Mouse (Mus musculus): ENCODE measurements around the gene C2cd4c. TPM values are rescaled to one million over a fixed set of nuclear protein-coding genes. Genes with fewer than 3 reads are reported as not detected.

C2cd4c gene
- polyA plus RNA-seq, 1 experiment from 2014 or later: not detected

- WGBS: 75% methylated on average over 4 of the region's 4 CpGs
- no peaks in the 10 kb centered on the region for H3K36me3 ChIP-seq (ENCODE audit: control insufficient read depth, insufficient read depth, low read length)
Observed at GRCm38 (mm10) chr10:79577376-79577775, 36.4 kb downstream of the C2cd4c start.

GRCm38 (mm10) chr10:79575754-79576153 lies 38.1 kb downstream of the C2cd4c start:
- H3K9ac ChIP-seq (ENCODE audit: low read length): no peak overlapping the region
- no peaks in the 10 kb centered on the region for H3K9me3 ChIP-seq (ENCODE audit: control insufficient read depth, low read length)
- H3K4me3 ChIP-seq (ENCODE audit: low read length): no peak overlapping the region
- no peak for ATAC-seq (ENCODE audit: low read depth)
- no peak overlapping the region for H3K27ac ChIP-seq (ENCODE audit: low read length)
- no peaks in the 10 kb centered on the region for H3K27me3 ChIP-seq (ENCODE audit: control insufficient read depth, insufficient read depth, low read depth, low read length)
- H3K4me1 ChIP-seq (replicated peaks; ENCODE audit: control insufficient read depth, insufficient read depth, low read length): no peaks in the 10 kb centered on the region
- H3K36me3 ChIP-seq (ENCODE audit: control insufficient read depth, insufficient read depth, low read length): no peaks in the 10 kb centered on the region
- no peak overlapping the region for H3K4me2 ChIP-seq (ENCODE audit: low read depth, low read length)
- 64% methylated on average over 6 of the region's 6 CpGs for WGBS

More at GRCm38 (mm10) chr10:79577376-79577775, 36.4 kb downstream of the C2cd4c start:
- Histone ChIP-seq H3K4me1 (replicated peaks; ENCODE audit: control insufficient read depth, insufficient read depth, low read length) (no peaks in the 10 kb centered on the region), H3K9ac (ENCODE audit: low read length) (no peak overlapping the region), H3K4me2 (ENCODE audit: low read depth, low read length) (no peak overlapping the region), H3K4me3 (ENCODE audit: low read length) (no peak overlapping the region), H3K27ac (ENCODE audit: low read length) (no peak overlapping the region), H3K9me3 (ENCODE audit: control insufficient read depth, low read length) (no peaks in the 10 kb centered on the region), H3K27me3 (ENCODE audit: control insufficient read depth, insufficient read depth, low read depth, low read length) (no peaks in the 10 kb centered on the region)
- ATAC-seq (ENCODE audit: low read depth): no peak

GRCm38 (mm10) chr10:79574796-79575195 lies 39.0 kb downstream of the C2cd4c start:
- Histone ChIP-seq H3K27ac (ENCODE audit: low read length) (no peak overlapping the region), H3K36me3 (ENCODE audit: control insufficient read depth, insufficient read depth, low read length) (no peaks in the 10 kb centered on the region), H3K4me3 (ENCODE audit: low read length) (no peak overlapping the region), H3K9ac (ENCODE audit: low read length) (no peak overlapping the region), H3K27me3 (ENCODE audit: control insufficient read depth, insufficient read depth, low read depth, low read length) (no peaks in the 10 kb centered on the region), H3K4me1 (replicated peaks; ENCODE audit: control insufficient read depth, insufficient read depth, low read length) (no peaks in the 10 kb centered on the region), H3K4me2 (ENCODE audit: low read depth, low read length) (no peak overlapping the region), H3K9me3 (ENCODE audit: control insufficient read depth, low read length) (no peaks in the 10 kb centered on the region)
- no peak for ATAC-seq (ENCODE audit: low read depth)
- WGBS: 85% methylated on average over 6 of the region's 6 CpGs

GRCm38 (mm10) chr10:79574350-79574749 lies 39.5 kb downstream of the C2cd4c start:
- Histone ChIP-seq H3K27me3 (ENCODE audit: control insufficient read depth, insufficient read depth, low read depth, low read length) (no peaks in the 10 kb centered on the region), H3K27ac (ENCODE audit: low read length) (no peak overlapping the region), H3K9ac (ENCODE audit: low read length) (no peak overlapping the region), H3K36me3 (ENCODE audit: control insufficient read depth, insufficient read depth, low read length) (no peaks in the 10 kb centered on the region), H3K4me3 (ENCODE audit: low read length) (no peak overlapping the region), H3K9me3 (ENCODE audit: control insufficient read depth, low read length) (no peaks in the 10 kb centered on the region), H3K4me1 (replicated peaks; ENCODE audit: control insufficient read depth, insufficient read depth, low read length) (no peaks in the 10 kb centered on the region), H3K4me2 (ENCODE audit: low read depth, low read length) (no peak overlapping the region)
- no peak for ATAC-seq (ENCODE audit: low read depth)
- 71% methylated on average over 8 of the region's 8 CpGs for WGBS

- 78% methylated on average over 6 of the region's 6 CpGs for WGBS
- ATAC-seq (ENCODE audit: low read depth): no peak
- H3K27me3 ChIP-seq (ENCODE audit: control insufficient read depth, insufficient read depth, low read depth, low read length): no peaks in the 10 kb centered on the region
Observed at GRCm38 (mm10) chr10:79573611-79574010, 40.2 kb downstream of the C2cd4c start.

GRCm38 (mm10) chr10:79571314-79571713 lies 42.5 kb downstream of the C2cd4c start:
- H3K27ac ChIP-seq (ENCODE audit: low read length): no peak overlapping the region
- H3K27me3 ChIP-seq (ENCODE audit: control insufficient read depth, insufficient read depth, low read depth, low read length): no peaks in the 10 kb centered on the region
- 90% methylated on average over 2 of the region's 2 CpGs for WGBS

More at GRCm38 (mm10) chr10:79573611-79574010, 40.2 kb downstream of the C2cd4c start:
- H3K4me1 ChIP-seq (replicated peaks; ENCODE audit: control insufficient read depth, insufficient read depth, low read length): no peaks in the 10 kb centered on the region
- no peaks in the 10 kb centered on the region for H3K36me3 ChIP-seq (ENCODE audit: control insufficient read depth, insufficient read depth, low read length)
- no peak overlapping the region for H3K27ac ChIP-seq (ENCODE audit: low read length)
- H3K4me2 ChIP-seq (ENCODE audit: low read depth, low read length): no peak overlapping the region
- no peak overlapping the region for H3K9ac ChIP-seq (ENCODE audit: low read length)
- H3K4me3 ChIP-seq (ENCODE audit: low read length): no peak overlapping the region
- no peaks in the 10 kb centered on the region for H3K9me3 ChIP-seq (ENCODE audit: control insufficient read depth, low read length)

GRCm38 (mm10) chr10:79569921-79570320 lies 43.9 kb downstream of the C2cd4c start:
- no peak overlapping the region for H3K9ac ChIP-seq (ENCODE audit: low read length)
- no peak overlapping the region for H3K4me3 ChIP-seq (ENCODE audit: low read length)
- H3K4me1 ChIP-seq (replicated peaks; ENCODE audit: control insufficient read depth, insufficient read depth, low read length): no peaks in the 10 kb centered on the region
- no peak for ATAC-seq (ENCODE audit: low read depth)
- H3K27ac ChIP-seq (ENCODE audit: low read length): no peak overlapping the region
- H3K36me3 ChIP-seq (ENCODE audit: control insufficient read depth, insufficient read depth, low read length): no peaks in the 10 kb centered on the region
- 88% methylated on average over 5 of the region's 5 CpGs for WGBS
- H3K27me3 ChIP-seq (ENCODE audit: control insufficient read depth, insufficient read depth, low read depth, low read length): no peaks in the 10 kb centered on the region
- no peaks in the 10 kb centered on the region for H3K9me3 ChIP-seq (ENCODE audit: control insufficient read depth, low read length)
- no peak overlapping the region for H3K4me2 ChIP-seq (ENCODE audit: low read depth, low read length)

More at GRCm38 (mm10) chr10:79571314-79571713, 42.5 kb downstream of the C2cd4c start:
- H3K4me2 ChIP-seq (ENCODE audit: low read depth, low read length): no peak overlapping the region
- no peak overlapping the region for H3K9ac ChIP-seq (ENCODE audit: low read length)
- ATAC-seq (ENCODE audit: low read depth): no peak
- no peaks in the 10 kb centered on the region for H3K36me3 ChIP-seq (ENCODE audit: control insufficient read depth, insufficient read depth, low read length)
- H3K4me3 ChIP-seq (ENCODE audit: low read length): no peak overlapping the region
- H3K4me1 ChIP-seq (replicated peaks; ENCODE audit: control insufficient read depth, insufficient read depth, low read length): no peaks in the 10 kb centered on the region
- H3K9me3 ChIP-seq (ENCODE audit: control insufficient read depth, low read length): no peaks in the 10 kb centered on the region

GRCm38 (mm10) chr10:79559716-79560115 lies 54.1 kb downstream of the C2cd4c start:
- Histone ChIP-seq H3K4me3 (ENCODE audit: low read length) (no peak overlapping the region), H3K36me3 (ENCODE audit: control insufficient read depth, insufficient read depth, low read length) (no peaks in the 10 kb centered on the region), H3K4me2 (ENCODE audit: low read depth, low read length) (no peak overlapping the region), H3K27me3 (ENCODE audit: control insufficient read depth, insufficient read depth, low read depth, low read length) (no peaks in the 10 kb centered on the region), H3K27ac (ENCODE audit: low read length) (no peak overlapping the region), H3K4me1 (replicated peaks; ENCODE audit: control insufficient read depth, insufficient read depth, low read length) (no peaks in the 10 kb centered on the region; the same call in 1 of the 2 replicates), H3K9me3 (ENCODE audit: control insufficient read depth, low read length) (no peaks in the 10 kb centered on the region), H3K9ac (ENCODE audit: low read length) (no peak overlapping the region)
- WGBS: 84% methylated on average over 2 of the region's 2 CpGs
- ATAC-seq (ENCODE audit: low read depth): no peak

- Histone ChIP-seq H3K27ac (ENCODE audit: low read length) (no peak overlapping the region), H3K27me3 (ENCODE audit: control insufficient read depth, insufficient read depth, low read depth, low read length) (no peaks in the 10 kb centered on the region), H3K4me1 (replicated peaks; ENCODE audit: control insufficient read depth, insufficient read depth, low read length) (peaks cover 9% of the 10 kb centered on the region), H3K4me2 (ENCODE audit: low read depth, low read length) (no peak overlapping the region), H3K9me3 (ENCODE audit: control insufficient read depth, low read length) (no peaks in the 10 kb centered on the region), H3K36me3 (ENCODE audit: control insufficient read depth, insufficient read depth, low read length) (no peaks in the 10 kb centered on the region), H3K4me3 (ENCODE audit: low read length) (no peak overlapping the region), H3K9ac (ENCODE audit: low read length) (no peak overlapping the region)
- no peak for ATAC-seq (ENCODE audit: low read depth)
- WGBS: 91% methylated on average over 5 of the region's 5 CpGs
Observed at GRCm38 (mm10) chr10:79557496-79557895, 56.3 kb downstream of the C2cd4c start.

GRCm38 (mm10) chr10:79556951-79557350 lies 56.9 kb downstream of the C2cd4c start:
- Histone ChIP-seq H3K27me3 (ENCODE audit: control insufficient read depth, insufficient read depth, low read depth, low read length) (no peaks in the 10 kb centered on the region), H3K36me3 (ENCODE audit: control insufficient read depth, insufficient read depth, low read length) (no peaks in the 10 kb centered on the region), H3K4me3 (ENCODE audit: low read length) (no peak overlapping the region), H3K9ac (ENCODE audit: low read length) (no peak overlapping the region), H3K27ac (ENCODE audit: low read length) (no peak overlapping the region), H3K4me2 (ENCODE audit: low read depth, low read length) (no peak overlapping the region), H3K9me3 (ENCODE audit: control insufficient read depth, low read length) (no peaks in the 10 kb centered on the region), H3K4me1 (replicated peaks; ENCODE audit: control insufficient read depth, insufficient read depth, low read length) (peaks cover 11% of the 10 kb centered on the region)
- no peak for ATAC-seq (ENCODE audit: low read depth)
- 87% methylated on average over 5 of the region's 5 CpGs for WGBS

Data from lung, embryonic 16.5 days (tissue).